Mouse (Mus musculus): ENCODE measurements around the gene Eya4. TPM values are rescaled to one million over a fixed set of nuclear protein-coding genes. Genes with fewer than 3 reads are reported as not detected.
A peak's percentile ranks its signal among the peaks of the same experiment; 100 is the strongest.

The Eya4 gene
- total RNA-seq, 2 experiments from 2014 or later: 31.1 to 31.6 TPM

- DNase-seq (ENCODE audit: low spot score): peak; percentile 39
Observed at GRCm38 (mm10) chr10:23233425-23233824, 117.2 kb downstream of the Eya4 start.

GRCm38 (mm10) chr10:23230863-23231262, 119.7 kb downstream of the Eya4 start:
- DNase-seq (ENCODE audit: low spot score): no peak

GRCm38 (mm10) chr10:23223336-23223735, 127.2 kb downstream of the Eya4 start:
- no peak for DNase-seq (ENCODE audit: low spot score)

- DNase-seq (ENCODE audit: low spot score): no peak
Observed at GRCm38 (mm10) chr10:23220432-23220831, 130.2 kb downstream of the Eya4 start.

GRCm38 (mm10) chr10:23216815-23217214, 133.8 kb downstream of the Eya4 start:
- DNase-seq (ENCODE audit: low spot score): no peak

GRCm38 (mm10) chr10:23211381-23211780, 139.2 kb downstream of the Eya4 start:
- peak; percentile 76 for DNase-seq (ENCODE audit: low spot score)

GRCm38 (mm10) chr10:23203885-23204284, 146.7 kb downstream of the Eya4 start:
- DNase-seq (ENCODE audit: low spot score): peak; percentile 40

- DNase-seq (ENCODE audit: low spot score): no peak
Observed at GRCm38 (mm10) chr10:23203144-23203838, 147.3 kb downstream of the Eya4 start.

GRCm38 (mm10) chr10:23202591-23202990, 148.0 kb downstream of the Eya4 start:
- DNase-seq (ENCODE audit: low spot score): no peak

GRCm38 (mm10) chr10:23198251-23198650, 152.3 kb downstream of the Eya4 start:
- no peak for DNase-seq (ENCODE audit: low spot score)

GRCm38 (mm10) chr10:23196336-23196735, 154.2 kb downstream of the Eya4 start:
- DNase-seq (ENCODE audit: low spot score): no peak

GRCm38 (mm10) chr10:23195337-23195736, 155.2 kb downstream of the Eya4 start:
- DNase-seq (ENCODE audit: low spot score): no peak

GRCm38 (mm10) chr10:23189836-23190235, 160.8 kb downstream of the Eya4 start:
- DNase-seq (ENCODE audit: low spot score): peak; percentile 25

GRCm38 (mm10) chr10:23185391-23185790, 165.2 kb downstream of the Eya4 start:
- DNase-seq (ENCODE audit: low spot score): no peak

- peak; percentile 60 for DNase-seq (ENCODE audit: low spot score)
Observed at GRCm38 (mm10) chr10:23181572-23182493, 168.8 kb downstream of the Eya4 start.

- DNase-seq (ENCODE audit: low spot score): no peak
Observed at GRCm38 (mm10) chr10:23179285-23179684, 171.3 kb downstream of the Eya4 start.

GRCm38 (mm10) chr10:23177347-23178046, 173.1 kb downstream of the Eya4 start:
- DNase-seq (ENCODE audit: low spot score): peak; percentile 31

- DNase-seq (ENCODE audit: low spot score): peak; percentile 38
Observed at GRCm38 (mm10) chr10:23176666-23177346, 173.8 kb downstream of the Eya4 start.

- no peak for DNase-seq (ENCODE audit: low spot score)
Observed at GRCm38 (mm10) chr10:23171541-23171940, 179.0 kb downstream of the Eya4 start.

- DNase-seq (ENCODE audit: low spot score): no peak
Observed at GRCm38 (mm10) chr10:23165089-23165642, 185.4 kb downstream of the Eya4 start.

- DNase-seq (ENCODE audit: low spot score): no peak
Observed at GRCm38 (mm10) chr10:23159844-23160243, 190.7 kb downstream of the Eya4 start.
